Mouse (Mus musculus): ENCODE measurements around the gene Wdr17. TPM values are rescaled to one million over a fixed set of nuclear protein-coding genes. Genes with fewer than 3 reads are reported as not detected.

Gene Wdr17
- total and polyA plus RNA-seq, 2 experiments from 2014 or later = not detected

- Histone ChIP-seq H3K4me2 (ENCODE audit: low read depth, low read length) (no peak overlapping the region), H3K36me3 (replicated peaks; ENCODE audit: control insufficient read depth, insufficient read depth, low read length) (no peaks in the 10 kb centered on the region), H3K27ac (ENCODE audit: low read depth) (no peak overlapping the region), H3K9me3 (replicated peaks; ENCODE audit: control insufficient read depth, low read length) (no peaks in the 10 kb centered on the region), H3K4me3 (ENCODE audit: low read depth, low read length) (no peak overlapping the region), H3K4me1 (ENCODE audit: control insufficient read depth, insufficient read depth) (no peaks in the 10 kb centered on the region), H3K9ac (replicated peaks; ENCODE audit: low read depth, low read length) (no peak overlapping the region), H3K27me3 (ENCODE audit: control insufficient read depth, insufficient read depth, low read length) (no peaks in the 10 kb centered on the region)
- WGBS = 75% methylated on average over 5 of the region's 5 CpGs
- DNase-seq (ENCODE audit: low spot score) = no peak
- ATAC-seq (ENCODE audit: insufficient read depth, low read depth) = no peak
- TF ChIP-seq EP300 (IDR thresholded peaks at IDR 0.05; ENCODE audit: low read depth) (no peak), CTCF (IDR thresholded peaks at IDR 0.05; ENCODE audit: low read depth) (no peak)
Observed at GRCm38 (mm10) chr8:54822956-54823355, 64.0 kb downstream of the Wdr17 start.

- ATAC-seq (ENCODE audit: insufficient read depth, low read depth) (no peak), DNase-seq (ENCODE audit: low spot score) (no peak)
- H3K4me2 ChIP-seq (ENCODE audit: low read depth, low read length) = no peak overlapping the region
- no peaks in the 10 kb centered on the region for H3K36me3 ChIP-seq (replicated peaks; ENCODE audit: control insufficient read depth, insufficient read depth, low read length)
- H3K27me3 ChIP-seq (ENCODE audit: control insufficient read depth, insufficient read depth, low read length) = no peaks in the 10 kb centered on the region
- no peaks in the 10 kb centered on the region for H3K4me1 ChIP-seq (ENCODE audit: control insufficient read depth, insufficient read depth)
- H3K9me3 ChIP-seq (replicated peaks; ENCODE audit: control insufficient read depth, low read length) = 0 out of 2 replicates have a peak, but pooled peaks cover 3% of the 10 kb centered on the region
- H3K9ac ChIP-seq (replicated peaks; ENCODE audit: low read depth, low read length) = no peak overlapping the region
- H3K27ac ChIP-seq (ENCODE audit: low read depth) = no peak overlapping the region
- no peak overlapping the region for H3K4me3 ChIP-seq (ENCODE audit: low read depth, low read length)
- no peak for TF ChIP-seq CTCF (IDR thresholded peaks at IDR 0.05; ENCODE audit: low read depth)
- no peak for TF ChIP-seq EP300 (IDR thresholded peaks at IDR 0.05; ENCODE audit: low read depth)
Observed at GRCm38 (mm10) chr8:54818651-54819050, 68.3 kb downstream of the Wdr17 start.

- H3K4me1 ChIP-seq (ENCODE audit: control insufficient read depth, insufficient read depth) = no peaks in the 10 kb centered on the region
- no peaks in the 10 kb centered on the region for H3K9me3 ChIP-seq (replicated peaks; ENCODE audit: control insufficient read depth, low read length)
- no peak for ATAC-seq (ENCODE audit: insufficient read depth, low read depth)
- H3K27ac ChIP-seq (ENCODE audit: low read depth) = no peak overlapping the region
- no peak for TF ChIP-seq CTCF (IDR thresholded peaks at IDR 0.05; ENCODE audit: low read depth)
- TF ChIP-seq EP300 (IDR thresholded peaks at IDR 0.05; ENCODE audit: low read depth) = no peak
- no peak overlapping the region for H3K4me3 ChIP-seq (ENCODE audit: low read depth, low read length)
- no peaks in the 10 kb centered on the region for H3K36me3 ChIP-seq (replicated peaks; ENCODE audit: control insufficient read depth, insufficient read depth, low read length)
- 41% methylated on average over 6 of the region's 6 CpGs for WGBS
- DNase-seq (ENCODE audit: low spot score) = peak; percentile 13
- no peak overlapping the region for H3K4me2 ChIP-seq (ENCODE audit: low read depth, low read length)
- no peak overlapping the region for H3K9ac ChIP-seq (replicated peaks; ENCODE audit: low read depth, low read length)
- no peaks in the 10 kb centered on the region for H3K27me3 ChIP-seq (ENCODE audit: control insufficient read depth, insufficient read depth, low read length)
Observed at GRCm38 (mm10) chr8:54808217-54808616, 78.8 kb downstream of the Wdr17 start.

- DNase-seq (ENCODE audit: low spot score) (no peak), ATAC-seq (ENCODE audit: insufficient read depth, low read depth) (no peak)
- Histone ChIP-seq H3K4me1 (ENCODE audit: control insufficient read depth, insufficient read depth) (no peaks in the 10 kb centered on the region), H3K27ac (ENCODE audit: low read depth) (no peak overlapping the region), H3K36me3 (replicated peaks; ENCODE audit: control insufficient read depth, insufficient read depth, low read length) (no peaks in the 10 kb centered on the region), H3K27me3 (ENCODE audit: control insufficient read depth, insufficient read depth, low read length) (no peaks in the 10 kb centered on the region), H3K9ac (replicated peaks; ENCODE audit: low read depth, low read length) (no peak overlapping the region), H3K4me3 (ENCODE audit: low read depth, low read length) (no peak overlapping the region), H3K9me3 (replicated peaks; ENCODE audit: control insufficient read depth, low read length) (no peaks in the 10 kb centered on the region), H3K4me2 (ENCODE audit: low read depth, low read length) (no peak overlapping the region)
- TF ChIP-seq CTCF (IDR thresholded peaks at IDR 0.05; ENCODE audit: low read depth) = no peak
- TF ChIP-seq EP300 (IDR thresholded peaks at IDR 0.05; ENCODE audit: low read depth) = no peak
- 86% methylated on average over 6 of the region's 6 CpGs for WGBS
Observed at GRCm38 (mm10) chr8:54806173-54806572, 80.8 kb downstream of the Wdr17 start.

GRCm38 (mm10) chr8:54792699-54793061 is 94.3 kb downstream of the Wdr17 start:
- no peaks in the 10 kb centered on the region for H3K9me3 ChIP-seq (replicated peaks; ENCODE audit: control insufficient read depth, low read length)
- H3K4me2 ChIP-seq (ENCODE audit: low read depth, low read length) = no peak overlapping the region
- H3K4me1 ChIP-seq (ENCODE audit: control insufficient read depth, insufficient read depth) = no peaks in the 10 kb centered on the region
- ATAC-seq (ENCODE audit: insufficient read depth, low read depth) (no peak), DNase-seq (ENCODE audit: low spot score) (no peak)
- TF ChIP-seq EP300 (IDR thresholded peaks at IDR 0.05; ENCODE audit: low read depth) = no peak
- TF ChIP-seq CTCF (IDR thresholded peaks at IDR 0.05; ENCODE audit: low read depth) = no peak
- H3K36me3 ChIP-seq (replicated peaks; ENCODE audit: control insufficient read depth, insufficient read depth, low read length) = no peaks in the 10 kb centered on the region
- WGBS = 87% methylated on average over 2 of the region's 2 CpGs
- no peak overlapping the region for H3K4me3 ChIP-seq (ENCODE audit: low read depth, low read length)
- H3K27ac ChIP-seq (ENCODE audit: low read depth) = no peak overlapping the region
- no peaks in the 10 kb centered on the region for H3K27me3 ChIP-seq (ENCODE audit: control insufficient read depth, insufficient read depth, low read length)
- H3K9ac ChIP-seq (replicated peaks; ENCODE audit: low read depth, low read length) = no peak overlapping the region

GRCm38 (mm10) chr8:54791858-54792698 is 94.9 kb downstream of the Wdr17 start:
- H3K27ac ChIP-seq (ENCODE audit: low read depth) = no peak overlapping the region
- WGBS = 74% methylated on average over 2 of the region's 2 CpGs
- no peak for TF ChIP-seq EP300 (IDR thresholded peaks at IDR 0.05; ENCODE audit: low read depth)
- TF ChIP-seq CTCF (IDR thresholded peaks at IDR 0.05; ENCODE audit: low read depth) = no peak
- H3K9me3 ChIP-seq (replicated peaks; ENCODE audit: control insufficient read depth, low read length) = no peaks in the 10 kb centered on the region
- no peak for ATAC-seq (ENCODE audit: insufficient read depth, low read depth)
- H3K36me3 ChIP-seq (replicated peaks; ENCODE audit: control insufficient read depth, insufficient read depth, low read length) = no peaks in the 10 kb centered on the region
- H3K4me2 ChIP-seq (ENCODE audit: low read depth, low read length) = no peak overlapping the region
- H3K9ac ChIP-seq (replicated peaks; ENCODE audit: low read depth, low read length) = no peak overlapping the region
- no peaks in the 10 kb centered on the region for H3K4me1 ChIP-seq (ENCODE audit: control insufficient read depth, insufficient read depth)
- H3K27me3 ChIP-seq (ENCODE audit: control insufficient read depth, insufficient read depth, low read length) = no peaks in the 10 kb centered on the region
- H3K4me3 ChIP-seq (ENCODE audit: low read depth, low read length) = no peak overlapping the region
- no peak for DNase-seq (ENCODE audit: low spot score)

Data from heart, postnatal 0 days (tissue).